8 mouse cellular contexts compared by ENCODE assay signal in genomic region chr2:26140903-26141302, GRCm38 (mm10). TPM values are rescaled to one million over a fixed set of nuclear protein-coding genes. Genes with fewer than 3 reads are reported as not detected.
DNase-seq lines count a peak whose midpoint lies in the region; ATAC-seq lines count a peak whose summit lies in the region.

No protein-coding gene starts in this region.

- H3K4me2 ChIP-seq in limb, embryonic 13.5 days (replicated peaks) = peak overlapping the region; percentile 80
- peak overlapping the region; percentile 72 for H3K4me2 ChIP-seq in stomach, embryonic 14.5 days (replicated peaks; ENCODE audit: low read depth, low read length)

- H3K36me3 ChIP-seq in limb, embryonic 13.5 days = peaks cover 21% of the 10 kb centered on the region
- H3K36me3 ChIP-seq in stomach, embryonic 14.5 days (ENCODE audit: control insufficient read depth, insufficient read depth, low read length) = peaks cover 5% of the 10 kb centered on the region; the same call in 1 of the 2 replicates

- peak; percentile 1; the same call in 1 of the 2 replicates for ATAC-seq in frontal cortex, adult (ENCODE audit: low TSS enrichment)
- no peak for ATAC-seq in limb, embryonic 13.5 days (ENCODE audit: low FRiP score, low read depth)
- no peak for ATAC-seq in stomach, embryonic 14.5 days (ENCODE audit: insufficient number of reproducible peaks, insufficient read depth, low FRiP score, low read depth)

- DNase-seq in frontal cortex, postnatal 25 days (ENCODE audit: low spot score in 2 of 2) = no peak
- DNase-seq in thymus, postnatal 14 days = peak; percentile 46
- DNase-seq in thymus, postnatal 0 days (ENCODE audit: low spot score) = no peak
- DNase-seq in right cerebral cortex, postnatal 25 days = no peak
- no peak for DNase-seq in right cerebral cortex, postnatal 4 days

- 13% methylated on average over 6 of the region's 6 CpGs for WGBS in limb, embryonic 13.5 days
- WGBS in stomach, embryonic 14.5 days = 16% methylated on average over 6 of the region's 6 CpGs

- H3K9me3 ChIP-seq in limb, embryonic 13.5 days = no peaks in the 10 kb centered on the region
- no peaks in the 10 kb centered on the region for H3K9me3 ChIP-seq in stomach, embryonic 14.5 days (ENCODE audit: control insufficient read depth, low read depth, low read length)

- peak overlapping the region; percentile 82 for H3K4me3 ChIP-seq in limb, embryonic 13.5 days
- peak overlapping the region; percentile 85 for H3K4me3 ChIP-seq in stomach, embryonic 14.5 days (ENCODE audit: low read depth, low read length)

- H3K27ac ChIP-seq in limb, embryonic 13.5 days = no peak overlapping the region
- H3K27ac ChIP-seq in stomach, embryonic 14.5 days (ENCODE audit: low read length) = peak overlapping the region; percentile 87

- peaks cover 24% of the 10 kb centered on the region for H3K4me1 ChIP-seq in limb, embryonic 13.5 days
- peaks cover 3% of the 10 kb centered on the region; the same call in 1 of the 2 replicates for H3K4me1 ChIP-seq in stomach, embryonic 14.5 days (ENCODE audit: control insufficient read depth, insufficient read depth, low read length)

- peak overlapping the region; percentile 76 for H3K9ac ChIP-seq in limb, embryonic 13.5 days
- H3K9ac ChIP-seq in stomach, embryonic 14.5 days (replicated peaks; ENCODE audit: low read depth, low read length) = peak overlapping the region; percentile 45; the same call in 1 of the 2 replicates

- H3K27me3 ChIP-seq in limb, embryonic 13.5 days = no peaks in the 10 kb centered on the region
- H3K27me3 ChIP-seq in stomach, embryonic 14.5 days (ENCODE audit: control insufficient read depth, insufficient read depth, low read length) = no peaks in the 10 kb centered on the region

RNA-seq across cellular contexts. Expression of gene Nacc2, which starts 17.9 kb away (rescaled TPM):
- 2.2 and 2.8 TPM in 2 replicates for polyA plus RNA-seq in thymus, postnatal 0 days (2015; fragmentation: Nextera tagmentation; extraction: Ambion mirVana)
- 5.2 and 6.0 TPM in 2 replicates for polyA plus RNA-seq in limb, embryonic 13.5 days (2015; fragmentation: Nextera tagmentation; extraction: Ambion mirVana)
- polyA plus RNA-seq in stomach, embryonic 14.5 days (2014; fragmentation: Nextera tagmentation; extraction: Ambion mirVana) = 10.4 and 12.0 TPM in 2 replicates
